Mouse (Mus musculus): ENCODE measurements around the gene Cdk5. TPM values are rescaled to one million over a fixed set of nuclear protein-coding genes. Genes with fewer than 3 reads are reported as not detected.

The Cdk5 gene
- polyA plus RNA-seq, 2 experiments: 8.2 to 10.3 TPM

DNA sequence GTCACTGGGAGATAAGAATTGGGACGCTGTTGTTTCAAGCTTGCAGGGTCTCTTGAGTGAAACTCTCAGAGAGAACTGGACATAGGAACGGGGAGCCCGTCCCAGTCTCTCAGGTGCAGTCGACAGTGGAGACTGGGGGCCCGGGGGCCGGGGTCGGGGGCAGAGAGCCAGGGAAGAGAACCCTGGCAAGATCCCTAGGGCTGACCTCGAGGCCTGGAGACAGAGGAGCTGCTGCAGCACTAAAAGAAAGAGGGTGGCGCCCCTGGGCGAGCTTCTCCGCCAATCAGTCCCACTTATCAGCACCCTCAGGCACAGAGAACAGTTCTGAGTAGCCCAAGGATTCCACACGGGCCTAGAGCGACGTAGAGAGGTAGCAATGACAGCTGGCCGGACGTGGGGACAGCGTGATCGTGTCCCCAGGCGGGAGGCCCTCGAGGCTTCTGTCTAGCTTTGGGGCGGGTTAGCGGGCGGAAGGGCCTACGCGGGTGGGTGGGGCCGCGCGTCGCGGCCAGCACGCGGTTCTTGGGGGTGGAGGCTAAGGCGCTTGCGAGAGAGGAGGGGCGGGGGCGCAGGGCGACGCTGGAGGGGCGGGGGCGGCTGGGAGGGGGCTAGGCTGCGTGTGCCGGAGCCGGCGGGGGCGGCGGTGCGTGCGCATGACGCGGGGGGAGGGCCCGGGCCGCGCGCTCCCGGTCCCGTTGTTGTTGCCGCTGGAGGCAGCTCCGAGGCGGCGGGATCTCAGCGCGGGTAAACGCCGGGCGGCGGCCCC lies 28.1 kb upstream of the Cdk5 start:
- DNase-seq (ENCODE audit: low read depth in 3 of 3, low spot score in 3 of 3) (peak; percentile 71 to 73 (median 71)), ATAC-seq (ENCODE audit: insufficient read depth) (peak; percentile 78)
- H3K9ac ChIP-seq (replicated peaks): peak overlapping the region; percentile 89
- H3K4me3 ChIP-seq (ENCODE audit: insufficient read depth in 1 of 2, low read depth in 2 of 2, low read length in 2 of 2): peak overlapping the region; percentile 90 to 94
- no peaks in the 10 kb centered on the region for H3K27me3 ChIP-seq (ENCODE audit: control insufficient read depth, insufficient read depth, low read length)
- no peaks in the 10 kb centered on the region for H3K36me3 ChIP-seq (replicated peaks; ENCODE audit: control insufficient read depth, insufficient read depth, low read depth)
- WGBS (ENCODE audit: insufficient replicate concordance): 1% methylated on average over 51 of the region's 66 CpGs
- TF ChIP-seq EP300 (IDR thresholded peaks at IDR 0.05; ENCODE audit: low read depth) (no peak), CTCF (IDR thresholded peaks at IDR 0.05; ENCODE audit: low read depth) (no peak)
- H3K4me1 ChIP-seq (replicated peaks; ENCODE audit: control insufficient read depth in 2 of 2, insufficient read depth in 2 of 2, low read length in 1 of 2): peaks cover 28% of the 10 kb centered on the region in 2 experiments
- H3K4me2 ChIP-seq (ENCODE audit: low read depth): peak overlapping the region; percentile 100
- H3K27ac ChIP-seq: peak overlapping the region; percentile 81
- H3K9me3 ChIP-seq (ENCODE audit: control insufficient read depth, low read length): no peaks in the 10 kb centered on the region

DNA sequence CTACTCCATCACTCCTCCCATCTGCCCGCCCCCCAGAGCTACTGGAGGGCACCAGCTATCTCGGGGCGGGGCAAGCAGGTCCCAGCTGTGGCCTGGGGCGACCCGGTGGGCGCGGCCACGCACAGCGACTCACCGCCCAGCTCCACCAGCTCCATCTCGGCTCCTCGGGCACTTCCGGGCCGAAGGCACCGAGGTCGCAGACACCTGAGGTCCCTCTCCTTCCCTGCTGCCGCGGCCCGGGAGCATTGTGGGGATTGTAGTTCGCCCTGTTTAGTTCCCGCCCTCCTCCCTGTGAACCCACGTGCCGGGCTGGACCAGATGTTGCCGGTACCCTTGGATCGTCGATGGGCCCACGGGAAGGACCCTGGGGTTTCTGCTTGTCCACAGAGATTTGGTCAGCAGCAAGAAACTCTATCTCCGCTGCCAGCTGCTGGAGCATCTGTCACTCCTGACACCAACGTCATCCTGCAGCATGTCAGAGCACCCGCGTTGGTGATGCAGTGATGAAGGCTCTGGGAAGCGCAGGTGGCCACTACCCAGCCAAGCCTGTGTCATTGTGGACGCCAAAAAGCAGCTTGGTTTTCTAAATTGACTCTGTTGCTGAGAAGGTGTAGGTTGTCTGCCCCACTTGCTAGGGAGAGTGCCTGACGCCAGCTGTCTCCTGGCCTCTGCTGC lies 24.4 kb upstream of the Cdk5 start, which contains the start of gene Tmub1:
Gene Tmub1, minus strand, starts transcription at position 231 of the 675 bp plus-strand sequence.
- Histone ChIP-seq H3K4me1 (replicated peaks; ENCODE audit: control insufficient read depth in 2 of 2, insufficient read depth in 2 of 2, low read length in 1 of 2) (peaks cover 24 to 25% of the 10 kb centered on the region in 2 experiments), H3K9ac (replicated peaks) (peak within 1 kb of the TSS; percentile 54), H3K9me3 (ENCODE audit: control insufficient read depth, low read length) (no peaks in the 10 kb centered on the region), H3K27ac (peak within 1 kb of the TSS; percentile 5; the same call in 1 of the 2 replicates), H3K36me3 (replicated peaks; ENCODE audit: control insufficient read depth, insufficient read depth, low read depth) (no peaks in the 10 kb centered on the region), H3K4me3 (ENCODE audit: insufficient read depth in 1 of 2, low read depth in 2 of 2, low read length in 2 of 2) (peak within 1 kb of the TSS; percentile 57 to 62), H3K4me2 (ENCODE audit: low read depth) (peak within 1 kb of the TSS; percentile 79), H3K27me3 (ENCODE audit: control insufficient read depth, insufficient read depth, low read length) (no peaks in the 10 kb centered on the region)
- peak; percentile 61 for ATAC-seq (ENCODE audit: insufficient read depth)
- TF ChIP-seq EP300 (IDR thresholded peaks at IDR 0.05; ENCODE audit: low read depth) (no peak), CTCF (IDR thresholded peaks at IDR 0.05; ENCODE audit: low read depth) (no peak)
- 3% methylated on average over 34 of the region's 34 CpGs for WGBS (ENCODE audit: insufficient replicate concordance)
- peak; percentile 67 to 73 (median 68) for DNase-seq (ENCODE audit: low read depth in 3 of 3, low spot score in 3 of 3)

DNA sequence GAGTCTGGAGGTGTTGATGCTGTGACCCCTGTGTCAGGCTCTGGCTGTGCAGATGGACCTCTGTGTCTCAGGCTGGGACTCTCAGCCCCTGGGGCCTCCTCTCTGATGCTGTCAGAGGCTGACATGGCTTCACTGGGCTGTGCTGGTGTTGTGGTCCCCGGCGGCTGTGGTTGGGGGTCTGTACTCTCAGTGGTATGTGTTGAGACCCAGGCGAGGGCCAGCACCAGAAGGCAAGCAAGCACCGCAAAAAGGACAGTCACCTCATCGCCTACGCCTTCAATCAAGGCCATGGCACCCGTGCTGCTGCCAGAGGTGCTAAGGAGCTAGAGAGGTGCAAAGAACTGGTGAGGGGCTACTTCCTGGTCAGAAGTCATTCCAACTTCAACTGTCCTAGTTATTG lies 23.3 kb upstream of the Cdk5 start:
- DNase-seq (ENCODE audit: low read depth in 3 of 3, low spot score in 3 of 3): no peak
- Histone ChIP-seq H3K4me1 (replicated peaks; ENCODE audit: control insufficient read depth in 2 of 2, insufficient read depth in 2 of 2, low read length in 1 of 2) (peaks cover 24% of the 10 kb centered on the region in 2 experiments), H3K4me2 (ENCODE audit: low read depth) (peak overlapping the region; percentile 79; the same call in 1 of the 2 replicates), H3K4me3 (ENCODE audit: insufficient read depth in 1 of 2, low read depth in 2 of 2, low read length in 2 of 2) (no peak overlapping the region), H3K27ac (no peak overlapping the region), H3K36me3 (replicated peaks; ENCODE audit: control insufficient read depth, insufficient read depth, low read depth) (no peaks in the 10 kb centered on the region; the same call in 1 of the 2 replicates), H3K9me3 (ENCODE audit: control insufficient read depth, low read length) (no peaks in the 10 kb centered on the region), H3K9ac (replicated peaks) (no peak overlapping the region), H3K27me3 (ENCODE audit: control insufficient read depth, insufficient read depth, low read length) (no peaks in the 10 kb centered on the region)
- ATAC-seq (ENCODE audit: insufficient read depth): no peak
- 90% methylated on average over 7 of the region's 7 CpGs for WGBS (ENCODE audit: insufficient replicate concordance)
- no peak for TF ChIP-seq CTCF (IDR thresholded peaks at IDR 0.05; ENCODE audit: low read depth)
- no peak for TF ChIP-seq EP300 (IDR thresholded peaks at IDR 0.05; ENCODE audit: low read depth)

DNA sequence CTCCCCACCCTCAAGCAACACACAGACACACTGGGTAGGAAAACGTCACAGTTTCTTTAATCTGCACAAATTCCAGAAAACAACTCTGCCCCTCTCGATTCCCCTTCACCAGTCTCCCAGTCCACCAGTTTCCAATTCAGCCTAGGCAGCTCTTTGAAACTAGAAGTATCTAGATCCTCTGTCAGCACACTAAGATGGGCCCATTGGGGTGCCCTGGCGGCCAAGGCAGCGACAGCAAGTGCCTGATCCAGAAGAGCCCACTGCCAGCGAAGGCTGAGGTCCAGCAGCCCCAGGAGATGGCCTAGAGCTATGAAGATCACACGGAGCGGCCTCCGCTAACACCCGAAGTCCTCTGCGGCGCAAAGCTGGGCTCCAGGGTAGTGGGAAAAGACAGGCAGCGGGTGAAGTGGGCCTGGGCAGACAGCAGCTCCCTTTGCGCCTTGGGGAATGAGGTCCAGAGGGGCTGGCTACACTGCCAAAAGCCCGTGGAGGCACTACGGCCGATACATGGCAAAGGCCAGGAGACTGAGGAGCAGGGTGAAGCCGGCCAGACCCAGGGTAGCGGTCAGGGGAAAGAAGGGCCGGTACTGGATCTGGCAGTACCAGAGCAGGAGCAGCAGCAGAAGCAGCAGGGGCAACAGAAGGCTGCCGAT lies 22.2 kb upstream of the Cdk5 start:
- peaks cover 6% of the 10 kb centered on the region for H3K36me3 ChIP-seq (replicated peaks; ENCODE audit: control insufficient read depth, insufficient read depth, low read depth)
- peak overlapping the region; percentile 79 to 91 for H3K4me3 ChIP-seq (ENCODE audit: insufficient read depth in 1 of 2, low read depth in 2 of 2, low read length in 2 of 2)
- no peaks in the 10 kb centered on the region for H3K9me3 ChIP-seq (ENCODE audit: control insufficient read depth, low read length)
- no peak for TF ChIP-seq EP300 (IDR thresholded peaks at IDR 0.05; ENCODE audit: low read depth)
- TF ChIP-seq CTCF (IDR thresholded peaks at IDR 0.05; ENCODE audit: low read depth): 0 out of 2 replicates have a peak, but pooled peaks have one; percentile 35
- ATAC-seq (ENCODE audit: insufficient read depth) (no peak), DNase-seq (ENCODE audit: low read depth in 3 of 3, low spot score in 3 of 3) (no peak)
- peaks cover 15 to 16% of the 10 kb centered on the region in 2 experiments for H3K4me1 ChIP-seq (replicated peaks; ENCODE audit: control insufficient read depth in 2 of 2, insufficient read depth in 2 of 2, low read length in 1 of 2)
- peak overlapping the region; percentile 69 for H3K27ac ChIP-seq
- peak overlapping the region; percentile 98 for H3K4me2 ChIP-seq (ENCODE audit: low read depth)
- WGBS (ENCODE audit: insufficient replicate concordance): 58% methylated on average over 20 of the region's 20 CpGs
- no peaks in the 10 kb centered on the region for H3K27me3 ChIP-seq (ENCODE audit: control insufficient read depth, insufficient read depth, low read length)
- H3K9ac ChIP-seq (replicated peaks): peak overlapping the region; percentile 96
